Mouse (Mus musculus) liver, embryonic 18 days (tissue): Measurements from ENCODE around the gene Vmn1r149. TPM values are rescaled to one million over a fixed set of nuclear protein-coding genes. Genes with fewer than 3 reads are reported as not detected.

Source experiments
- polyA plus RNA-seq: library from polyadenylated mRNA; depleted of rRNA; stranded (reverse); fragments of >200 nt; gene quantifications from 2 replicates; pipeline ENCODE4 v1.2.3, GENCODE M21; 2012; rRNA removed

Vmn1r149 gene
- not detected in 2 replicates for polyA plus RNA-seq

DNA sequence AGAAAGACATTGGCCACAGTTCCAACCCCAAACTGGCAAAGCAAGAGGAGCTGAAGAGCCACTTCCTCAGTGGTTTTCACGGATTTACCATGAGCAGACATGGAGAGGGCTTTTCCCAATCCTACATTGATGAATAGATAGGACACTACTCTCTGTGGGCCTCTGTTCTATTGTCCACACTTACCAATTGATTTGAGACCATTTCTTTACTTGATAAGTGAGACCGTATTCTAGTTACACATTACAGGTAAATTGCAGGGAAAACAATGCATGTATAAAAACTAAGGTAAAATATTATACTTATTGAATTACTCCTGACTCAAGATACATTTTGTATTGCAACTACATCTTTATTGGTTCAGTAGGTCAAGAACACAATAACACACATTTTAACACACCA is at the start of gene Vmn1r149:
Vmn1r149 (minus strand) TSS at position 101 of the 400 bp plus-strand sequence.

DNA sequence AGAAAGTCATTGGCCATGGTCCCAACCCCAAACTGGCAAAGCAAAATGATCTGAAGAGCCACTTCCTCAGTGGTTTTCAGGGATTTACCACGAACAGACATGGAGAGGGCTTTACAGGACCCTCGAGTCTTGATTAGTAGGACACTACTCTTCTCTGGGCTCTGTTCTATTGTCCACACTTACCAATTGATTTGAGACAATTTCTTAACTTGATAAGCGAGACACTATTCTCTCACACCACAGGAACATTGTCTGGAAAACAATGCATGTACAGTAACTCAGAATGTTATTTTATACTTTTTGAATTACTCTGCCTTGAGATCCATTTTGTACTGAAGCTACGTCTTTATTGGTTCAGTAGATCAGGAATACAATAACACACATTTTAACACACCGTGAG is 25.9 kb upstream of the Vmn1r149 start, which contains the start of gene Gm10665:
Gm10665 (minus strand) TSS at position 101 of the 400 bp plus-strand sequence.

DNA sequence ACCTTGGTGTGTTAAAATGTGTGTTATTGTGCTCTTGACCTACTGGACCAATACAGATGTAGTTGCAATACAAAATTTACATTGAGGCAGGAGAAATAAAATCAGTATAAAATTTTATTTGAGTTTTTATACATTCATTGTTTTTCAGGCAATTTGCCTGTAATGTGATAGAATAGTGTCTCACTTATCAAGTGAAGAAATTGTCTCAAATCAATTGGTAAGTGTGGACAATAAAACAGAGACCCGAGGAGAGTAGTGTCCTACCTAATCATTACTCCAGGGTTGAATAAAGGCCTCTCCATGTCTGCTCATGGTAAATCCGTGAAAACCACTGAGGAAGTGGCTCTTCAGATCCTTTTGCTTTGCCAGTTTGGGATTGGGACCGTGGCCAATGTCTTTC is 24.7 kb downstream of the Vmn1r149 start, which contains the start of gene Vmn1r148:
Vmn1r148 (plus strand) TSS at position 301 of the 400 bp plus-strand sequence.

Other genes starting within 250 kb of the Vmn1r149 start
- gene Vmn1r143, start 248.9 kb downstream of the Vmn1r149 start, polyA plus RNA-seq = not detected in 2 replicates
- not detected in 2 replicates for gene Gm8653, start 237.0 kb downstream of the Vmn1r149 start, polyA plus RNA-seq
- not detected in 2 replicates for gene Gm8453, start 208.7 kb downstream of the Vmn1r149 start, polyA plus RNA-seq
- gene Gm4187, start 108.5 kb downstream of the Vmn1r149 start, polyA plus RNA-seq = not detected in 2 replicates
- gene Gm8660, start 67.2 kb downstream of the Vmn1r149 start, polyA plus RNA-seq = not detected in 2 replicates
- not detected in 2 replicates for gene Vmn1r148, start 24.6 kb downstream of the Vmn1r149 start, polyA plus RNA-seq
- gene Gm10665, start 25.8 kb upstream of the Vmn1r149 start, polyA plus RNA-seq = not detected in 2 replicates
- gene Vmn1r151, start 61.4 kb upstream of the Vmn1r149 start, polyA plus RNA-seq = not detected in 2 replicates
- gene Vmn1r152, start 84.7 kb upstream of the Vmn1r149 start, polyA plus RNA-seq = not detected in 2 replicates
- gene Gm8677, start 96.7 kb upstream of the Vmn1r149 start, polyA plus RNA-seq = not detected in 2 replicates
- not detected in 2 replicates for gene Gm4201, start 127.1 kb upstream of the Vmn1r149 start, polyA plus RNA-seq
- not detected in 2 replicates for gene Gm4565, start 149.9 kb upstream of the Vmn1r149 start, polyA plus RNA-seq
- gene Vmn1r155, start 219.8 kb upstream of the Vmn1r149 start, polyA plus RNA-seq = not detected in 2 replicates